Mouse (Mus musculus): ENCODE data around the gene Lrit3. TPM values are rescaled to one million over a fixed set of nuclear protein-coding genes. Genes with fewer than 3 reads are reported as not detected.

Lrit3 gene
- total and polyA plus RNA-seq, 3 experiments = not detected

GRCm38 (mm10) chr3:129798551-129798950 lies 5.3 kb downstream of the Lrit3 start:
- no peak overlapping the region for H3K4me3 ChIP-seq (replicated peaks in 1 of 3; ENCODE audit: low read depth in 2 of 3, low read length in 2 of 3, poor library complexity in 1 of 3)
- H3K9ac ChIP-seq (ENCODE audit: insufficient read depth, low read depth) = no peak overlapping the region
- no peaks in the 10 kb centered on the region for H3K9me3 ChIP-seq (replicated peaks; ENCODE audit: low read length)
- no peak for DNase-seq (ENCODE audit: extremely low read depth)
- H3K4me2 ChIP-seq (ENCODE audit: insufficient read depth, low read depth, poor library complexity, severe bottlenecking) = no peak overlapping the region
- H3K79me2 ChIP-seq (replicated peaks; ENCODE audit: control insufficient read depth, extremely low read depth, insufficient read depth, poor library complexity, severe bottlenecking) = no peaks in the 10 kb centered on the region
- H3K27me3 ChIP-seq (replicated peaks) = no peaks in the 10 kb centered on the region
- dilution Hi-C loops (cut with MboI; ENCODE audit: extremely low pct_ligation_motif_present, extremely low pct_unique_long_range_greater_than_20kb, low sequenced_read_pairs) = no loop called here
- in situ Hi-C loops (cut with MboI; ENCODE audit: low pct_ligation_motif_present, low pct_unique_long_range_greater_than_20kb, low sequenced_read_pairs) = no loop called here
- no peak for TF ChIP-seq TCF12 (IDR thresholded peaks at IDR 0.05; ENCODE audit: low read depth, low read length)
- TF ChIP-seq E2F4 (IDR thresholded peaks at IDR 0.05; ENCODE audit: insufficient replicate concordance, low read depth, low read length) = no peak
- TF ChIP-seq RAD21 (IDR thresholded peaks at IDR 0.05; ENCODE audit: low read depth, low read length) = no peak
- no peak for TF ChIP-seq JUN (IDR thresholded peaks at IDR 0.05; ENCODE audit: insufficient read depth, low read depth, low read length)
- no peak for TF ChIP-seq RCOR1 (conservative IDR thresholded peaks at IDR 0.05; ENCODE audit: low read depth, low read length)
- TF ChIP-seq BHLHE40 (IDR thresholded peaks at IDR 0.05; ENCODE audit: low read depth, low read length) = no peak
- no peak for TF ChIP-seq ZC3H11A (IDR thresholded peaks at IDR 0.05; ENCODE audit: low read depth, low read length)
- no peak for TF ChIP-seq TBP (conservative IDR thresholded peaks at IDR 0.05; ENCODE audit: low read depth, low read length)
- TF ChIP-seq CHD2 (IDR thresholded peaks at IDR 0.05; ENCODE audit: low read length) = no peak
- TF ChIP-seq POLR2A (IDR thresholded peaks at IDR 0.05; ENCODE audit: low read depth, low read length) = no peak
- TF ChIP-seq CHD1 (IDR thresholded peaks at IDR 0.05; ENCODE audit: low read depth, low read length) = no peak
- TF ChIP-seq USF2 (conservative IDR thresholded peaks at IDR 0.05; ENCODE audit: low read depth, low read length) = no peak
- no peak for TF ChIP-seq ELF1 (IDR thresholded peaks at IDR 0.05; ENCODE audit: low read depth, low read length)
- no peak for TF ChIP-seq UBTF (IDR thresholded peaks at IDR 0.05; ENCODE audit: low read depth, low read length)
- TF ChIP-seq MYC (IDR thresholded peaks at IDR 0.05; ENCODE audit: low read depth, low read length) = no peak
- TF ChIP-seq ZMIZ1 (IDR thresholded peaks at IDR 0.05; ENCODE audit: low read depth, low read length) = no peak
- no peak for TF ChIP-seq MAZ (IDR thresholded peaks at IDR 0.05; ENCODE audit: low read depth, low read length)
- TF ChIP-seq MAX (IDR thresholded peaks at IDR 0.05; ENCODE audit: low read length) = no peak
- no peaks in the 10 kb centered on the region for H3K36me3 ChIP-seq (replicated peaks in 1 of 2; ENCODE audit: control insufficient read depth in 1 of 2, insufficient read depth in 1 of 2, low read length in 1 of 2)
- no peak overlapping the region for H3K27ac ChIP-seq (ENCODE audit: insufficient read depth, low read depth)
- 0 out of 4 replicates have a peak, but pooled peaks cover 0 to 3% of the 10 kb centered on the region in 2 experiments for H3K4me1 ChIP-seq (ENCODE audit: control insufficient read depth in 1 of 2, insufficient read depth in 2 of 2)

- dilution Hi-C loops (cut with MboI; ENCODE audit: extremely low pct_ligation_motif_present, extremely low pct_unique_long_range_greater_than_20kb, low sequenced_read_pairs) = no loop called here
- Histone ChIP-seq H3K27me3 (replicated peaks) (no peaks in the 10 kb centered on the region), H3K27ac (ENCODE audit: insufficient read depth, low read depth) (no peak overlapping the region), H3K36me3 (replicated peaks in 1 of 2; ENCODE audit: control insufficient read depth in 1 of 2, insufficient read depth in 1 of 2, low read length in 1 of 2) (no peaks in the 10 kb centered on the region), H3K4me1 (ENCODE audit: control insufficient read depth in 1 of 2, insufficient read depth in 2 of 2) (0 out of 4 replicates have a peak, but pooled peaks cover 0 to 3% of the 10 kb centered on the region in 2 experiments), H3K9ac (ENCODE audit: insufficient read depth, low read depth) (no peak overlapping the region), H3K4me2 (ENCODE audit: insufficient read depth, low read depth, poor library complexity, severe bottlenecking) (no peak overlapping the region), H3K79me2 (replicated peaks; ENCODE audit: control insufficient read depth, extremely low read depth, insufficient read depth, poor library complexity, severe bottlenecking) (no peaks in the 10 kb centered on the region), H3K4me3 (replicated peaks in 1 of 3; ENCODE audit: low read depth in 2 of 3, low read length in 2 of 3, poor library complexity in 1 of 3) (no peak overlapping the region), H3K9me3 (replicated peaks; ENCODE audit: low read length) (no peaks in the 10 kb centered on the region)
- no peak for TF ChIP-seq RCOR1 (conservative IDR thresholded peaks at IDR 0.05; ENCODE audit: low read depth, low read length)
- no peak for TF ChIP-seq CTCF (conservative IDR thresholded peaks at IDR 0.05 in 1 of 2, IDR thresholded peaks at IDR 0.05 in 1 of 2; ENCODE audit: low read depth in 2 of 2, low read length in 2 of 2)
- no peak for TF ChIP-seq MYC (IDR thresholded peaks at IDR 0.05; ENCODE audit: low read depth, low read length)
- no peak for TF ChIP-seq BHLHE40 (IDR thresholded peaks at IDR 0.05; ENCODE audit: low read depth, low read length)
- TF ChIP-seq MAZ (IDR thresholded peaks at IDR 0.05; ENCODE audit: low read depth, low read length) = no peak
- no peak for TF ChIP-seq JUND (conservative IDR thresholded peaks at IDR 0.05; ENCODE audit: low read depth, low read length)
- no peak for TF ChIP-seq KAT2A (IDR thresholded peaks at IDR 0.05; ENCODE audit: insufficient replicate concordance, low read length)
- TF ChIP-seq USF2 (conservative IDR thresholded peaks at IDR 0.05; ENCODE audit: low read depth, low read length) = no peak
- TF ChIP-seq UBTF (IDR thresholded peaks at IDR 0.05; ENCODE audit: low read depth, low read length) = no peak
- DNase-seq (ENCODE audit: extremely low read depth) = no peak
- in situ Hi-C loops (cut with MboI; ENCODE audit: low pct_ligation_motif_present, low pct_unique_long_range_greater_than_20kb, low sequenced_read_pairs) = no loop called here
Measured at GRCm38 (mm10) chr3:129797341-129797740, 6.5 kb downstream of the Lrit3 start.
